Mouse (Mus musculus): ENCODE results near the gene Gm20388.
"Not testable (repeated sequence)": the region's sequence is repeated elsewhere in the genome, so short reads cannot be mapped to it uniquely, and the experiment has no call there.

The Gm20388 gene

GRCm38 (mm10) chr8:123443576-123443921, 3532.9 kb downstream of the Gm20388 start:
- no peak for DNase-seq

GRCm38 (mm10) chr8:123444131-123444530, 3533.5 kb downstream of the Gm20388 start:
- DNase-seq: no peak

- no peak for DNase-seq
Measured at GRCm38 (mm10) chr8:123445981-123446380, 3535.3 kb downstream of the Gm20388 start.

GRCm38 (mm10) chr8:123446799-123447198, 3536.2 kb downstream of the Gm20388 start:
- no peak for DNase-seq

- DNase-seq: no peak
Measured at GRCm38 (mm10) chr8:123450783-123451182, 3540.1 kb downstream of the Gm20388 start.

- DNase-seq: not testable (repeated sequence)
Measured at GRCm38 (mm10) chr8:123451747-123452146, 3541.1 kb downstream of the Gm20388 start.

GRCm38 (mm10) chr8:123452149-123452548, 3541.5 kb downstream of the Gm20388 start:
- DNase-seq: no peak

GRCm38 (mm10) chr8:123453291-123453690, 3542.7 kb downstream of the Gm20388 start:
- no peak for DNase-seq

- DNase-seq: no peak
Measured at GRCm38 (mm10) chr8:123453951-123454350, 3543.3 kb downstream of the Gm20388 start.

GRCm38 (mm10) chr8:123454559-123454958, 3543.9 kb downstream of the Gm20388 start:
- no peak for DNase-seq

- no peak for DNase-seq
Measured at GRCm38 (mm10) chr8:123463651-123464050, 3553.0 kb downstream of the Gm20388 start.

GRCm38 (mm10) chr8:123467476-123467875, 3556.8 kb downstream of the Gm20388 start:
- DNase-seq: no peak

GRCm38 (mm10) chr8:123472991-123473390, 3562.3 kb downstream of the Gm20388 start:
- not testable (repeated sequence) for DNase-seq

- not testable (repeated sequence) for DNase-seq
Measured at GRCm38 (mm10) chr8:123474549-123474948, 3563.9 kb downstream of the Gm20388 start.

GRCm38 (mm10) chr8:123476911-123477736, 3566.5 kb downstream of the Gm20388 start:
- peak; percentile 4 for DNase-seq

- peak; percentile 93 for DNase-seq
Measured at GRCm38 (mm10) chr8:123477737-123478258, 3567.2 kb downstream of the Gm20388 start, which contains the start of gene Afg3l1. Gene Afg3l1 (plus strand): TSS chr8:123477903.

GRCm38 (mm10) chr8:123478456-123479218, 3568.0 kb downstream of the Gm20388 start:
- DNase-seq: peak; percentile 4

- no peak for DNase-seq
Measured at GRCm38 (mm10) chr8:123482627-123483026, 3572.0 kb downstream of the Gm20388 start.

GRCm38 (mm10) chr8:123491280-123492075, 3580.8 kb downstream of the Gm20388 start:
- peak; percentile 28 for DNase-seq

- no peak for DNase-seq
Measured at GRCm38 (mm10) chr8:123492898-123493297, 3582.3 kb downstream of the Gm20388 start.

GRCm38 (mm10) chr8:123497699-123498098, 3587.1 kb downstream of the Gm20388 start:
- DNase-seq: no peak

GRCm38 (mm10) chr8:123498963-123499362, 3588.3 kb downstream of the Gm20388 start:
- DNase-seq: no peak

GRCm38 (mm10) chr8:123499556-123499955, 3588.9 kb downstream of the Gm20388 start:
- no peak for DNase-seq
